Mouse (Mus musculus): ENCODE results near the gene Ttc25.

DNA sequence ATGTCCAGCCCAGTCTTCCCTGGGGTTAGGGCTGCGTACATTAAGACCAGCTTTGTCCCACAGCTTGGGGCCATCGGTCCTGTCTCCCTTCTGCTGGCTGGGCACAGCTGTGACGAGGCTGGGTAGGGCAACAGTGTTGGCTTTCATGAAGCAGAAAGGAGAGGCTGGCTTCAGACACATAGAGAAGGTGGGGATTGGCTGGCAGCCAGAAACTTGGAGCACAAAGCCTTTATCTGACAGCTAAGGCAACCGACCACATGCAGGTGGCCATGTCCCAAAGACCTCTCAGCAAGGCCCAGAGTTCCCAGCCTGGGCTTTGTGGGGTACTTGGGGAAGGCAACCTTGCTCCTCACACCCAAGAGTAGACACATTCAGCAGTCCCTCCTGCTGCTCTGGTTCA is 36.3 kb downstream of the Ttc25 start:
- no peak for TF ChIP-seq CTCF (IDR thresholded peaks at IDR 0.05; ENCODE audit: low read depth)
- TF ChIP-seq EP300 (IDR thresholded peaks at IDR 0.05; ENCODE audit: low read depth): no peak

All from liver, embryonic 14.5 days (tissue).